Mouse (Mus musculus): ENCODE results near the gene Zar1l.

The Zar1l gene

GRCm38 (mm10) chr5:150485198-150485597 lies 32.8 kb downstream of the Zar1l start:
- no peak for DNase-seq (ENCODE audit: low spot score)

DNA sequence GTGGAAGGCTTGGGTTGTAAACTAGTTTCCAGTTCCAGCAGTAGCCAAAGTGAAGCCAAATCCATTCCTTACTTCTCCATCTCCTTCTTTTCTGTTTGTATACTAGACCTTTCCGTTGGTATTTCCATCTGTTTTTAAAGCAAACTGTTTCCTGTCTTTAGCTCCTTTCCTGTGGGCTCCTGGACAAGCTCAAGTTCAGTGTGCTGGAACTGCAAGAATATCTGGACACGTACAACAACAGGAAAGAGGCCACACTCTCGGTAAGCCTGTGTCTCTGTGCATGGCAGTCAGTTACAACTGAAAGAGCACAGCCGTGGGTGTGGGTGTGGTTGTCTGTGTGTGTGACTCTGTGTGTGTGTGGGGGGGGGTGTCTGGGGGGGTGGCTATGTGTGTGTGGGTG lies 39.4 kb downstream of the Zar1l start:
- peak; percentile 29 for DNase-seq (ENCODE audit: low spot score)

GRCm38 (mm10) chr5:150477364-150477763 lies 40.6 kb downstream of the Zar1l start:
- no peak for DNase-seq (ENCODE audit: low spot score)

DNA sequence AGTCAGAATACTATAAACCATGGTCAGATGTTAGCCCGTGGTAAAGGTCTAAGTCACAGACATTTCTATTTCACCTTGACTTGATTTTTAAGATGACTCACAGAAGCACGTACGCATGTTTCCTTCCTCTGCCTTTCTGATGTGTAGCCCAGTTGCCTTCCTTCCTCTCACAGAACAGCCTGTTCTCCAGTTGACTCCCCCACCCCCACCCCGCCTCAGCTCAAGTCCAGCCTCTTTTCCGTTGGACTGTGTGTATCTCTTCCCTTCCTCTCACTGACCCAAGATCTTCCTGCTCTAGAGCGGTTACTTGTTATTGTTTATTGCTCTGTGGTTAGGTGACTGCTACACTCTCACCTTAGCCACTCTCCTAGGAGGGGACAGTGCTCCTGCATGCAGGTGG lies 49.5 kb downstream of the Zar1l start:
- DNase-seq (ENCODE audit: low spot score), result no peak

- peak; percentile 71 for DNase-seq (ENCODE audit: low spot score)
These were observed 51.8 kb downstream of the Zar1l start for GRCm38 (mm10) chr5:150466132-150466531.

GRCm38 (mm10) chr5:150465218-150465617 lies 52.7 kb downstream of the Zar1l start:
- DNase-seq (ENCODE audit: low spot score), result no peak

GRCm38 (mm10) chr5:150464721-150465120 lies 53.2 kb downstream of the Zar1l start:
- no peak for DNase-seq (ENCODE audit: low spot score)

- no peak for DNase-seq (ENCODE audit: low spot score)
These were observed 58.2 kb downstream of the Zar1l start for GRCm38 (mm10) chr5:150459801-150460200.

- peak; percentile 8 for DNase-seq (ENCODE audit: low spot score)
These were observed 59.8 kb downstream of the Zar1l start for GRCm38 (mm10) chr5:150457904-150458739.

GRCm38 (mm10) chr5:150457165-150457903 lies 60.6 kb downstream of the Zar1l start:
- DNase-seq (ENCODE audit: low spot score), result no peak
